Mouse (Mus musculus) CD4-positive, CD25-positive, alpha-beta regulatory T cell, adult 2 months (primary cell): ENCODE data around the gene Trappc2l.
"Not testable (repeated sequence)": the region's sequence is repeated elsewhere in the genome, so short reads cannot be mapped to it uniquely, and the experiment has no call there.

Source experiments
- DNase-seq: peaks from one replicate; pipeline ENCODE4 v3.0.0-alpha.2; 2012; ENCODE audit warnings: low read depth, low spot score

Trappc2l gene

DNA sequence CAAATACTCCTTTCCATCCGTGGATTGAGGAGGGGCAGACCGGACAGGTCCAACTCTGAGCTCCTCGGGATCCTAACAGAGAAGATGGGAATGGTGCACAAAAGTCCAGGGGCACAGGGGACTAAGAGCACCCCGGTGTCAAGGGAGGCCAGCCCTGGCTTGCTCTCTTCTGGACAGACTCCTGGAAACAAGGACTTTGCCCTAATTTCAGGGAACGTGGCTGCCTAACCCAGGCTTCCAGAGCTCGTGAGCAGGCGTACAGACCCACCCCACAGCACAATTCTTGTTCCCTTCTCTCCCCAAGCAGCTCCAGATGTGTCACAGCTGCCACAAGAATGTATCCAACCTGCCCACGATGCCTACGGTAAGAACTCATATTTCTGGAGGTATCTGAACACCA, 14.4 kb downstream of the Trappc2l start:
- no peak for DNase-seq

DNA sequence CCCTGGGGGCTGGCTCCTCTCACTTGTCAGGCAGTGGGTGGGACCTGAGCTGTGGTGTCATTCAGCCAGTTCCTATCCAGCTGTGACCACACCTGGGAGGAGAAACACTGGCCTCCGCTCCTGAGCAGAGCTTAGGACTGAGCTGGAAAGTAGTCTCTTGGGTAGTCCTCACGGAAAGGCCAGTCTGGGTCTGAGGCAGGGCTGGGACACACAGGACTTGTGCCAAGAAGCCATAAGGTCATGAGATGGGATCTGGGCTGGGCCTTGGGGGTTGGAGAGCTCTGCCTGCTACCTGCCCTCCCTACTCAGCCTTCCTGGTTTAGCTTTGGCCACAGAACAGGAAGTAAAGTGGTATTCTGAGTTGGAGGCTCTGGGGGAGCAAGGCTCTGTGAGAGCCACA, 15.5 kb downstream of the Trappc2l start:
- DNase-seq = no peak

DNA sequence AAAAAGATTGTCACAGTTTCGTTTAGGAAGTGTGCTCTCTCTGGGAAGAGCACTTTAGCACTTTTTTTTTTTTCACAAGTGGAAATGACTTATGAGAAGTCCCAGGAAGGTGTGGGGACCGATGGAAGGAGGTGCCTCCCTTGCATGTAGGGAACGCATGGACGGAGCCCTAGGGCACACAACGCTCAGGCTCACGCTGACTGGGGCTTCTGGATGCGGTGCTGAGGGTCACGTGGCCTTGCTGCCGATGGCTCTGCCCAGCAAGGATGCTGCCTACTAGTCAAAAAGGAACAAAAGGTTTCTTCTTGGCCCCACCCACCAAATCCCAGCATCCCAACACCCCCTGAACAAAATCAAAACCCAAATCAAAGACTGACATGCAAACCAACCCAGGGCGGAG, 17.9 kb downstream of the Trappc2l start:
- DNase-seq = no peak

DNA sequence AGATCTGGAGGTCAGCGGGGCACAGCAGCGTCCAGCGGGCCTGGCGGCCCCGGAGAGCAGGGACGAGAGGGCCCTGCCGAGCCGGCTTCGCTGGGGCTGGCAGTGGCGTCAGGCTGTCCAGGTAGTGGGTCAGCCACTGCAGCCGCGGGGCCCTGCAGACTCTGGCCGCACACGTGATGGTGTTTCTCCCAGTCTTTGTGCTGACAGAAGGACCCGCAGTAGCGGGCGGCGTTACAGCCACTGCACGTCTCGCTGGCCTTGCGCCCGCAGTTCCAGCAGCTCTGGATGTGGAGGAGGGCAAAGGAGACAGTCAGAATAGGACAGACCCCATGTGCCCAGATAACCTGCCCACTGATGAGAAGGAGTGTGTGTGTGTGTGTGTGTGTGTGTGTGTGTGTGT, 19.3 kb downstream of the Trappc2l start:
- no peak for DNase-seq

DNA sequence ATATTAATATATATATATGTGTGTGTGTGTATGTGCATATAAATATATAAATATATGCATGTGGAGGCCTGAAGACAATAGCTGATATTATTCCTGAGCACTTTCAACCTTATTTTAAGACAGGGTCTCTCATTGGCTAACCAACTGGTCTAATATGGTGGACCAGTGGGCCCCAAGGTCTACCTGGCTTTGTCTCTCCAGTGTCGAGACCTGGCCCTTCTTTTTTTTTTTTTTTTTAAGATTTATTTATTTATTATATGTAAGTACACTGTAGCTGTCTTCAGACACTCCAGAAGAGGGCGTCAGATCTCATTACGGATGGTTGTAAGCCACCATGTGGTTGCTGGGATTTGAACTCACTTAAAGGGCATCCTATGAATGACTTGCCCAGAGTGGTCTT, 20.7 kb downstream of the Trappc2l start:
- not testable (repeated sequence) for DNase-seq

DNA sequence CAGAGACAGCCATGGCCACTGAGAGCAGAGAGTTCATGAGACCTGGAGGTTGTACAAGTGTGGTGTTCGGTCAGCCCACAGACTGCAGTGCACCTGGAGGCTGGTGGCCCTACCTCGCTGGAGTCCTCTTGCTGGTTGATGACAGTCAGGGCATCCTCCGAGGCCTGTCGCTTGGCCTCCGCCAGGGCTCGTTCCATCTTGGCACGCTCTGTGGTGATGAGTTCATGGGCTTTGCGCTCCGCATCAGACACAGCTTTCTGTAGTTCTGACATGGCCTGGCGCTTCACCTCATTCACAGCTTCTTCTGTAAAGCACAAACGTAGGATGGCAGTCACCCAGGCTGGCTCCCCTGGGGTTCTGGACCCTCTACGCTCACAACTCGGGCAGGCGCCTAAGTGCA, 21.8 kb downstream of the Trappc2l start:
- no peak for DNase-seq

DNA sequence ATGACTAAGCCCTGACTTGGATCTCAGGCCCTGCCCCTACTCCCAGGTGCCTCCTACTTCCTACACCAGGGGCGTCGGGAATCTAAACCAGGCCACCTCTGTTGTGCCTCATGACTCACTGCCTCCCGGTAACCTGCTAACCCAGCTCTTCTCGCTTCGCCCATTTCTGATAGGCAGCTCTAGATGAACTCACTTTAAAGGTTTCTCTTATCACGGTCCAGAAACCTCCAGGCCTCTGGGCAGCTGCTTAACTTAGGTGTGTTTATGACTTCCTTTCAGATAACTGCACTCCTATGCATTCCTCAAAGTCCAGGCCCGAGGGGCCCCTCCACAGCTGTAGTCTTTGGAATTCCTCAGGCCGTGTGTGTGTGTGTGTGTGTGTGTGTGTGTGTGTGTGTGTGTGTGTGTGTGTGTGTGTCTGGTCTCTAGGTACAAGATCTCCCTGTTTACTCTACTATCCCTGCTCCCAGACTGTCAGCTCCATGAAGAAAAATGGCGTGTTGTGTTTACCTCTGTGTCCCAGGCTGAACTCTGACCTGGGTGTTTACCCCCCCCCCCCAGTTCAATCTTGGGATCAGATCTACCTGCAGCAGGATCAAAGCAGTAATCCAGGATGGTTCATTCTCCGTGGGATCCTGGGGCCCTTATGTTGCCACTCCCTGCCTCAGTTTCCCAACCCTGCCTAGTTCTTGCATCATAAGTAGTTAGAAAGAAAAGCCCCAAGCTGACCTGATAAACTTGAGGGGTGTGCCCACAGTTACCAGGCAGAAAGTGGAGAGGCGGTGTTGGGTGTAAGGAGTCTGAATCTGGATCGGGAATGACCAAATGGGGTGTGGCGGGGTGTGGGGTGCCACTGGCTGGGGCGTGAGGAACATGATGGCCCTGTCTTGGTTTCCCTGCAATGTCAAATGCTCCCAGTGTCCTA, 24.7 kb downstream of the Trappc2l start:
- DNase-seq = no peak

DNA sequence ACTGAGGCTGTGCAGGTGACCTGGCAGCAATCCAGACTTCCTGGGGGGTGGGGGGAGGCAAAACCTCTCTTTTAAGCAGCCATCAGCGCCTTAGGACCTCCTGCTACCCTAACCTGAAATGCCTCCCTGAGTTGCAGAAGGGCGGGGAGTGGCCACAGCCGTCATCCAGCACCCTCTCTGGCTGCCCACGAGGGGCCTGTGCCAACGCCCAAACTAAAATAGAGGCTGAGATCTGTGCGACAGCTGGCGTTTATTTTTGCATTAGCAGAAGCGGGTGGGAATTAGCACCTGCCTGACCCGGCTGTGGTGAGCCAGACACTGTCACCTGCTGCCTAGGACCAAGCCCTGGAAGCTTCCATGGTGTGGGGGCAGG, 25.3 kb downstream of the Trappc2l start:
- DNase-seq = no peak

DNA sequence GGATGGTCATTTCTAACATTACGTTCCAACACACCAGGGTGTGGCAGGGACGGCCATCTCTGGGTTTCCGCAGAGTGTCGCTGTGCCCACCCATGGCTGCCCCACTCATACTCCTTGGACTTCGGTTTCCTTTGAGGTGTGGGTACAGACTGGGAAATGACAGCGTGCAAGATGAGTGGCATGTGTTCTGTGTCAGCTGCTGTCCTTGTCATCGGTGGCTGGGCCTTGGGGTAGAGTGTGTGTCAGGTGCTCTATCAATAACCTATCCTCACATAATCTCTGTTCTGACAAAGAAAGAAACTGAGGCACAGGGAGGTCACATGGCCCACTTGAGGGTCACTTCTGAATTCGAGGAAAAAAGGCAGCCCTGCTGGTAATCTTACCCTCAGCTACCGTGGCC, 25.8 kb downstream of the Trappc2l start:
- DNase-seq = no peak

DNA sequence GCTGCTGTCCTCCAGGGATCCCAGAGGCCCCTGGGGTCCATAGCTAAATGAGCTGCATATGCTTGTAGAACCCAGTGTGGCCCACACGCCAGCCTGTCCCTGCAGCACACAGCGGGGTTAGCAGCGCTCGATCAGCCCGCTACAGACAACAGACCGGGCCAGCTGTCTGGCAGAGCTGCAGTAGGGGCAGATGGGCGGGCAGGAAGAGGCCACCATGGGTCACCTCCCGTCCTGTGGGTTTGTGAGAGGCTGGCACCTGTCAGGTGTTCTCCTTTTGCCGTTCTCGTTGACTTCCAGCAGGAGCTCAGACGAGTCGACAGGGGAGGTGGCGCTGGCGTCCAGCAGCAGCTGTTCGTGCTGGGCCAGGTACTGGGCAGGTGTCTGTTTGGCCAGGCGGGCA, 27.2 kb downstream of the Trappc2l start:
- DNase-seq = no peak

DNA sequence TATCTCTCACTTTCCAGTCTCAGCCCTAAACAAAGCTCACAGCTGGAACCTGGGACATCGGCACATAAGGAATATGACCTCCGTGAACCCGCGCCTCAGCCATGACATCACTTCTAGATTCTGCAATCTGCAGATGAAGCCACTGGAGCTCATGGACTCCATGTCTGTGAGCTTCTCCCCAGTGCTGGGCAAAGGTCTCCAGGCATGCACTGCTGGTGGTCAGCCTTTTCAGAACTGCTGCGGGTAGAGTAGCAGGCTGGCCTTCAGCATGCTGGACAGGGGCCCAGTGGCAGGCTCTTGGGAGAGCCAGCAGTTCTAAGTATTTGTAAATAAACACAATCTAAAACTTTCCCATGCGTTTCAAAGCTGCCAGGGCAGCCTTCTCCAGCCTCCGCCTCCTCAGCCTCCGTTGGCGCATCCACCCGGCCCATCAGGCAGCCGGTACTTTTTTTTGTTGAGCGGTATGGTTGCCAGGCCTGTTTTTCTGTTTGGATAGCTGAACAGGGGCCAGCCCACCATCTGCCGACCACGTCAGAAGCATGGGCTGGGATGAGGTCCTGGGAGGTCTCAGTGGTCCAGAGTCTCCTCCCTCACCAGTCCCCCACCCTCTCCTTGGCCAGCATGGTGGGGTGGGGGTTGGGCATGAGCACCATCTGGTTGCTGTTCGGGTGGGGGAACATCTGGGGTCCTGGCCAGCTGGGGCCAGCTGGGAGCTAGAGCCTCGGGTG, 28.2 kb downstream of the Trappc2l start:
- no peak for DNase-seq

DNA sequence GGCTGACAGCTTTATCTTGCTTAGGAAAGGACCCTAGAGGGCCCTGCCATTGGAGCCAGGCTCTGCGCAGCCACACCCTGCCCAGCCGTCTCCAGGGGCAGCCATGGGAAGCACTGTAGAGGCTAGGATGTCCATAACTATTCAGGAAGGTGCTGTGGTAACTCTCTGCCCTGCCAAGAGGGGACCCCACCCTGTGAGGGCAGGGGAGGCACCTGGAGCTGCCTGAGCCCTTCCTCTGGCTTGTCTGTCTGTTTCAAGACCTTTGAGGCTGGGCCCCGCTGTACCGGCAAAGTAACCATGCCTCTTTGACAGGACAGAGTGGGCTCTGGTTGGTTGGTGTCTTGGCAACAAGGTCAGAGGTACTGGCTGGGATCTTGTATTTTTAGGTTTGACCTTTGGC, 29.4 kb downstream of the Trappc2l start:
- DNase-seq = no peak

DNA sequence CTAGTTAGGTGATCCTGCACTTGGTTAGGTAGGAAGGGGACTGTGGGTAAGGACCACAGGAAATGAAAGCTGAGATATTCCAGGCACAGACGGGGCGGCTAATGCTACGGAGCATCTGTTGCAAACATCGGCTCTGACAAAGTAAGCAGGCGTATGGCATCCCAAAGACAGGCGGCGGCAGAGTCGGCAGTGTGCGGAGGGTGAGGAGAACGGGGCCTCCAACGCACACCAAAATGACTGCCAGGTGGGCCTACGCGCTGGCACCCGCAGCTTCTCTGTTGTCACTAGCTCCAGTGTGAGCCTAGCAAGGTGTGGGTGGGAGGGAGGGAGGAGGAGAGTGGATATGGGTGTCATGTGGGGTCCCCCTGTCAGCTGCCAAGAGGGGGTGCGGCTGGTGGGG, 30.0 kb downstream of the Trappc2l start:
- DNase-seq = no peak

DNA sequence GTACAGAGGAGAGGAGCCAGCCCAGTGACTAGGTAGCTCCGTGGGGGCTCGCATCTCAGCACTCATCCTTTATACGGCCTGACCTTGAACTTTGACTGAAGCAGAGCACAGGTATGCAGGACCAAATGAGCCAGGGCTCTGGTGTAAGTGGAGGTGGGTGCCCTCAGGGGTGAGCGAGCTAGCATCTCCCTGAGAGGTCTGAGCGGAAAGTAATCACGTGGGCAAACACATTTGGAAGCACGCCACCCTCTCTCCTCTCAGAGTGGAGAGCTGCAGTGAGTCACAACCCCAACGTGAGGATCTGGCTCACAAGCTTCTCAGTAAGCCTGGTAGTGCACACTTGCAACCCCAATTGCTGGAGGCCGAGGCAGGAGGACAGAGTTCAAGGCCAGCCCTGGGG, 30.6 kb downstream of the Trappc2l start:
- no peak for DNase-seq

DNA sequence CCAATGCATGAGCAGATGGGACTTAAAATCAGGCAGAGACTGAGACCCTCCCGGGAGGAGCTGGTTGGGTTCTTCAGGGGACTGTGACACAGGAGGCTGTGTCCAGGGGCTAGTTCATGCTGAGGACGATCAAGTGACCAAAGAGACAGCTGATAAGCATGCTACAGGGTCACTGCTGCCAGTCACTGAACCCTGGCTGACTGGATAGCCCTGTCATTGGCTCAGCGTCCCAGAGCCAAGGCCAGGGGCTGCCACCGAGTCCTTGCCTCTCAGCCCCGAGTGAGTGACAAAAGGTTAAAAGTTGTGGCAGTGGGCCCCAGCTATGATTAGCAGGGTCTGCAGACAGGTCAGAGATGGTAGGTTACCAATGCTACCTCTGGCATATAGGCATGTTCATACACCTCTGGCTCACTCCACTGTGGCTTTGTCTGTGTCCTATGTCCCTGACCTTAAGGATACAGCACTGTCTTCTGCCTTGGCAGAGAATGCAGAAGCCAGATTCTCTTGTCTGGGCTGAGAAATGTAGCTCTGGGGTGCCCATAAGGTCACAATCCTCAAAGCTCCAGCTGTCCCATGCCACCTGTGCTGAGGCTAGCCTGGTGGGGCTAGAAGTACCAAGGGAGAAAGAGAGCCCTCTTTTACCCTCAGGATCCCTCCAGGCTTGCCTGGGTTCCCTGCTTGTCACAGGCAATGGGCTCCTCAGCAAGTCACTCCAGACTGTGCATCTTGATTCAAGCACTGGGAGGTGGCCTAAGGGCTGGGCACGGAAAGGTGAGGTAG, 32.9 kb downstream of the Trappc2l start:
- DNase-seq = no peak

DNA sequence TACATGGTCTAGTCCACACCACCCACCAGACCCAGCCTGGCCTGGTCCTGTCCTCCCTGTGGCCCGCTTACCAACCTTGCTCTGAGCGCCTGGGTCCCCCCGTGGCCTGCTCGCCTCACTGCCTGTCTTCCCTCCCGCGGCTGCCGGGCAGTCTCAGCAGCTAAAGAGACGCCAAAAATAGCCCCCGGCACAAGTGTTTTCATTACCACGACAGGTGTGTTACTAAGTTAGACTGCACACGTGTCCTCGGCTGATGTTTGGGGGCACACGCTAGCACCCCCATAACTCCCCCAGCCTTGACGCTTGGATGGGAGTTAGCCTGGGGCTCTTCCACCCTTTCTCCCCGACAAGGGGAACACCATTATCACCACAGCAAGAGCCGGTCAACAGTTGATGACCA, 34.9 kb downstream of the Trappc2l start:
- DNase-seq = no peak

DNA sequence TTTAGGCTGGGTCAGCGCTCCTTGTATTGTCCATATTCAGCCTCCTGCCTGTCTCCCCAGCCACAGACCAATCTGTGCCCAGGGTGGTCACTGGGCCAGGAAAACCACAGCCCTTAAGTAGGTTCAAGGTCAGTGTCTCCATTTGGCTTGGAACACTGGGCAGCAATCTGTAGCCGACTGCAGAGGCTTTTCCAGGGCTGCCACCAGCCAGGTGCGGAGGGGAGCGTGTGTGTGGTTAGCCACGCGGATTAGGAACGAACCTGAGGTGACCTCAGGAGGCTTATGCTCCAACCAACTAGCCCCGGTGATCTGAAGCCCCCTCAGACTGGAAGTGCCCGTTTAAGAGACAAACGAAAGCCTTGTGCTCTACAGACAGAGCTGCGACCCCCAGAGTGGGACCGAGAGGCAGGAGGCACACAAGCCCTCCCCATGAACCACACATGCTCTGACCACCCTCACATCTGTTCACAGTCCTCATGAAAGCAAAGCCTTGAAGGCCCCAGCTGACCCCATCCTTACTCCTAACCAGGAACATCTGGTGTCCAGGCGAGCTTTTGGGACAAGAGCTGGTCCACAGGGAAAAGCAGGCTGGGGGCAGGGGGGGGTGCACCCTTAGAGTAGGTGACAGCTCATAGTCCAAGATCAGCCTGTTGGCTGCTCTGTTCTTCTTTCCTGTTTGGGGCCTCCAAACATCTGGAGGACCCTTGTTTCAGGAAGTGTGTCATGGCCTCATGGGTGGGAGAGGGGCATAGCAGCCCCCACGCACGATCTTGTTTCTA, 36.9 kb downstream of the Trappc2l start:
- no peak for DNase-seq

DNA sequence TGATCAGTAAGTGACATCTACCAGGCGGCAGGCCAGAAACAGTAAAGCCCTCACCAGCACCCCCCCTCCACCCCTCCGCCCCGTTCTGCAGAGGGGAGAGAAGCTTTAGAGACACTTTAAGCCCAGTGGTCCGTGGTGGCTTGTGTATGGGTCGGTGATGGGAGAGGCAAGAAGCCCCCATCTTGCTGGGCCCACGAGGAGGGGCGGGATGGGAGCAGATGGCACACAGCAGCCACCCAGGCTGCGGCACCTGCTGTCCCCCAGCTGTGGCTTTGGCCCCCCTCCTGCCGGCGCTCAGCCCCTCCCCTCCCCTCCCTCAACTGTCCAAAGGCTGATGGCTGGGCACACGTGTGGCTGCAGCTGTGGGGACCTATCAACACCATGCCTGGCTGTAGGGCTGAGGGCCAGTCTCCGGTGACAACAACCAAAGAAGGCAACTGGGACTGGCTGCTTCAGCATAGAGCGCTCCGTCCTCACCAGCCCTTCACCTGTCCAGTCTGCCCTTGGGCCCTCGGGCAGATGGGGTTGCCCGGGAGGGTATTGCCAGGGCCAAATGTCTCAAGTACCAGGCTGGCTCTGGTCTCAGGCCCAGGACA, 40.0 kb downstream of the Trappc2l start:
- no peak for DNase-seq

DNA sequence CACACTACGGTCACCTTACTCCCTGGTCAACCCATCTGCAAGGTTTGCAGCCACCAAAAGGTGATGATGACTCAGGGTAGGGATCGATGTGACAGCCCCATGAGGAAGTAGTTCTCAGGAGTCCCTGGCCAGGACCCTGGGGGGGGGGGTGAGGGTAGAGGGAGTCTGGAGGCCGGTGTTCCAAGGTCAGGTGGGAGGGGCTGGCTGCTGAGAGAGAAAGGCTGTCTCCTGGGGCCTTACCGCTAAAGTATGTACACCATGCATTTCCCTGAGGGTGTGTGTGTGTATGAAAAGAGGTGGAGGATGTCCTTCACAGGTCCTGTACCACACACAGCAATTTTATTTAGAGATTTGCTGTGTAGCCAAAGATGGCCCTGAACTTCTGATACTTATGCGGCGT, 41.2 kb downstream of the Trappc2l start:
- no peak for DNase-seq

DNA sequence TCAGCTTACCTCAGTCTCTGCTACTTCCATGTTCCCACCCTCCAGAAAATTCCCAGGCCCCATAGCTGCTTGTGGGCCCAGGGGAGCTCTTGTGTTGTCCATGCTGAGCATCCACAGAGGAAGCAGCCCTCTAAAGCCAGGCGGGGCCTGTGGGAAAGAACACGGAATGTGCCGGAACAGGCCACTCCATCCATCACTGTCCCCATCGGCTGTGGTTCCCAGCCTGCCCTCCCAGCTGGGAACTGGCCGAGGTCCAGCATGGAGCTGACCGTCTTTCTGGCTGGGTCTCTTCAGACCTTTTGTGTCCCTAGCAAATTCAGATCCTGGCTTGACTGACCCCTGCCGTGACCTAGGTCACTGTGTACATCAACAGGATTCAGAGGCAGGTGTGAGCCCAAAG, 43.3 kb downstream of the Trappc2l start:
- no peak for DNase-seq
